Mouse (Mus musculus) mature B cell (primary cell): ENCODE measurements around the gene Insig1.

Experiments used
- in situ Hi-C: fragments of 300-500 bp; cut with MboI; formaldehyde crosslinking; loops from 2 replicates; pipeline ENCODE4 v1.14.3; 2019

The Insig1 gene

GRCm38 (mm10) chr5:28063989-28064624 is 7.1 kb upstream of the Insig1 start:
- in situ Hi-C loops: loop anchor here (10.0 kb wide), 1 partner anchor 269 kb away; the partner anchor contains the start of gene Paxip1

GRCm38 (mm10) chr5:28065275-28065674 is 5.9 kb upstream of the Insig1 start:
- in situ Hi-C loops: loop anchor here (10.0 kb wide), 1 partner anchor 270 kb away; the partner anchor contains the start of gene Paxip1

- in situ Hi-C loops: loop anchor here (10.0 kb wide), 1 partner anchor 272 kb away; the partner anchor contains the start of gene Paxip1
These were observed 4.9 kb upstream of the Insig1 start for GRCm38 (mm10) chr5:28066311-28066710.

GRCm38 (mm10) chr5:28070149-28070827 is 875 bp upstream of the Insig1 start:
- in situ Hi-C loops: no loop called here

GRCm38 (mm10) chr5:28071456-28072223 is 477 bp downstream of the Insig1 start:
- in situ Hi-C loops: no loop called here

GRCm38 (mm10) chr5:28079431-28079830 is 8.3 kb downstream of the Insig1 start:
- in situ Hi-C loops: no loop called here

- in situ Hi-C loops: no loop called here
These were observed 10.0 kb downstream of the Insig1 start for GRCm38 (mm10) chr5:28081127-28081526.

GRCm38 (mm10) chr5:28081822-28082221 is 10.7 kb downstream of the Insig1 start:
- in situ Hi-C loops: no loop called here

- in situ Hi-C loops: no loop called here
These were observed 11.1 kb downstream of the Insig1 start for GRCm38 (mm10) chr5:28082312-28082711.

- in situ Hi-C loops: no loop called here
These were observed 11.6 kb downstream of the Insig1 start for GRCm38 (mm10) chr5:28082796-28083195.

- in situ Hi-C loops: no loop called here
These were observed 13.6 kb downstream of the Insig1 start for GRCm38 (mm10) chr5:28084743-28085142.

- in situ Hi-C loops: no loop called here
These were observed 19.4 kb downstream of the Insig1 start for GRCm38 (mm10) chr5:28090547-28090946.

GRCm38 (mm10) chr5:28092327-28092726 is 21.2 kb downstream of the Insig1 start:
- in situ Hi-C loops: no loop called here

- in situ Hi-C loops: no loop called here
These were observed 22.7 kb downstream of the Insig1 start for GRCm38 (mm10) chr5:28093874-28094273.

GRCm38 (mm10) chr5:28094393-28094792 is 23.2 kb downstream of the Insig1 start:
- in situ Hi-C loops: no loop called here

GRCm38 (mm10) chr5:28094846-28095245 is 23.7 kb downstream of the Insig1 start:
- in situ Hi-C loops: no loop called here

- in situ Hi-C loops: no loop called here
These were observed 24.5 kb downstream of the Insig1 start for GRCm38 (mm10) chr5:28095671-28096070.

- in situ Hi-C loops: no loop called here
These were observed 35.8 kb downstream of the Insig1 start for GRCm38 (mm10) chr5:28106966-28107365.

- in situ Hi-C loops: no loop called here
These were observed 36.8 kb downstream of the Insig1 start for GRCm38 (mm10) chr5:28107974-28108373.

GRCm38 (mm10) chr5:28110881-28111280 is 39.7 kb downstream of the Insig1 start:
- in situ Hi-C loops: no loop called here

- in situ Hi-C loops: no loop called here
These were observed 46.2 kb downstream of the Insig1 start for GRCm38 (mm10) chr5:28117251-28117880.

GRCm38 (mm10) chr5:28117882-28118530 is 46.8 kb downstream of the Insig1 start:
- in situ Hi-C loops: no loop called here
